Mouse (Mus musculus): ENCODE measurements around the gene Cdc34.

GRCm38 (mm10) chr10:79658829-79659228, 23.2 kb upstream of the Cdc34 start:
- TF ChIP-seq CTCF (IDR thresholded peaks at IDR 0.05) (peak; percentile 51), EP300 (IDR thresholded peaks at IDR 0.05) (no peak)
